Mouse (Mus musculus) layer of hippocampus, postnatal 25 days (tissue): ENCODE data around the gene Itga8. TPM values are rescaled to one million over a fixed set of nuclear protein-coding genes. Genes with fewer than 3 reads are reported as not detected.
A peak's percentile ranks its signal among the peaks of the same experiment; 100 is the strongest.

Experiments used
- DNase-seq, 2 experiments: peaks; one replicate each; pipeline ENCODE4 v3.0.0; 2022; ENCODE audit warnings: mixed read lengths in 2 of 2, low spot score in 1 of 2; ENCODE audit errors: extremely low spot score in 1 of 2
- total RNA-seq, 2 experiments: library from RNA; stranded (reverse); gene quantifications; 2 replicates each; pipeline ENCODE4 v1.2.3; 2021

Gene Itga8
- total RNA-seq, 2 experiments from 2014 or later = 15.9 to 30.4 TPM

GRCm38 (mm10) chr2:12203231-12203630 lies 98.5 kb downstream of the Itga8 start:
- no peak for DNase-seq

GRCm38 (mm10) chr2:12198699-12199098 lies 103.0 kb downstream of the Itga8 start:
- DNase-seq = no peak

GRCm38 (mm10) chr2:12198214-12198613 lies 103.5 kb downstream of the Itga8 start:
- no peak for DNase-seq

- DNase-seq = no peak
Observed at GRCm38 (mm10) chr2:12197711-12198110, 104.0 kb downstream of the Itga8 start.

GRCm38 (mm10) chr2:12189026-12189425 lies 112.7 kb downstream of the Itga8 start:
- DNase-seq = no peak

- no peak for DNase-seq
Observed at GRCm38 (mm10) chr2:12187646-12188045, 114.1 kb downstream of the Itga8 start.

- DNase-seq = no peak
Observed at GRCm38 (mm10) chr2:12182402-12182948, 119.2 kb downstream of the Itga8 start.

GRCm38 (mm10) chr2:12180635-12181034 lies 121.1 kb downstream of the Itga8 start:
- no peak for DNase-seq

GRCm38 (mm10) chr2:12174722-12175427 lies 126.8 kb downstream of the Itga8 start:
- no peak for DNase-seq

GRCm38 (mm10) chr2:12170221-12170620 lies 131.5 kb downstream of the Itga8 start:
- DNase-seq = no peak

- peak in 1 of 2 experiments; percentile 38 for DNase-seq
Observed at GRCm38 (mm10) chr2:12160486-12160885, 141.2 kb downstream of the Itga8 start.

GRCm38 (mm10) chr2:12157001-12157400 lies 144.7 kb downstream of the Itga8 start:
- no peak for DNase-seq

GRCm38 (mm10) chr2:12156401-12156800 lies 145.3 kb downstream of the Itga8 start:
- no peak for DNase-seq

- DNase-seq = no peak
Observed at GRCm38 (mm10) chr2:12154676-12155075, 147.0 kb downstream of the Itga8 start.

GRCm38 (mm10) chr2:12153551-12153950 lies 148.2 kb downstream of the Itga8 start:
- no peak for DNase-seq

GRCm38 (mm10) chr2:12147902-12148301 lies 153.8 kb downstream of the Itga8 start:
- no peak for DNase-seq

GRCm38 (mm10) chr2:12146612-12147011 lies 155.1 kb downstream of the Itga8 start:
- DNase-seq = no peak

GRCm38 (mm10) chr2:12138765-12139368 lies 162.9 kb downstream of the Itga8 start:
- no peak for DNase-seq

GRCm38 (mm10) chr2:12126580-12126979 lies 175.1 kb downstream of the Itga8 start:
- DNase-seq = no peak

GRCm38 (mm10) chr2:12115479-12115878 lies 186.2 kb downstream of the Itga8 start:
- DNase-seq = no peak

- DNase-seq = no peak
Observed at GRCm38 (mm10) chr2:12109306-12109705, 192.4 kb downstream of the Itga8 start.

- no peak for DNase-seq
Observed at GRCm38 (mm10) chr2:12108306-12108705, 193.4 kb downstream of the Itga8 start.
